Mouse (Mus musculus): ENCODE data around the gene Dtnbp1.

The Dtnbp1 gene

GRCm38 (mm10) chr13:44948320-44949250, 53.4 kb downstream of the Dtnbp1 start:
- DNase-seq (ENCODE audit: low read depth, low spot score): no peak

GRCm38 (mm10) chr13:44946880-44947635, 54.9 kb downstream of the Dtnbp1 start:
- DNase-seq (ENCODE audit: low read depth, low spot score): no peak

GRCm38 (mm10) chr13:44943618-44944017, 58.3 kb downstream of the Dtnbp1 start:
- DNase-seq (ENCODE audit: low read depth, low spot score): no peak

GRCm38 (mm10) chr13:44939326-44940035, 62.5 kb downstream of the Dtnbp1 start:
- peak; percentile 63 for DNase-seq (ENCODE audit: low read depth, low spot score)

GRCm38 (mm10) chr13:44937681-44938080, 64.3 kb downstream of the Dtnbp1 start:
- no peak for DNase-seq (ENCODE audit: low read depth, low spot score)

GRCm38 (mm10) chr13:44933575-44933974, 68.4 kb downstream of the Dtnbp1 start:
- DNase-seq (ENCODE audit: low read depth, low spot score): no peak

- peak; percentile 29 for DNase-seq (ENCODE audit: low read depth, low spot score)
These were observed 69.4 kb downstream of the Dtnbp1 start for GRCm38 (mm10) chr13:44932307-44933264.

DNA sequence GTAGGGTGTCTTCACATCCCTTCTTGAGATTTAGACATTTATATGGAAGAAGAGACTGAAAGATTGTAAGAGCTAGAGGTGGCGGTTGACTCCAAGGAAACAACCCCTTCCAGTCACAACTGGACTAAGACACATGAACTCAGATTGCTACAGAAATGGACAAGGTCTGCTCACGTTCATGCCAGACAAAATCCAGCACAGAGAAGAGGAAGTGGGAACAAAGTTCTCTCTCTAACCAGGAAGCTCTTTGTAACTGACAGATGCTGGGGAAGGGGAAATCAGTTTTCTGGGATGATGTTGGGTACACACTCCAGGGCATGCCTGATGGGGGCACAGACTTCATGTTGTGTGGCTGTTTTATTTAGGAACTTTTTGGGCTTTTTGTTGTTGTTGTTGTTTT, 75.6 kb downstream of the Dtnbp1 start:
- DNase-seq (ENCODE audit: low read depth, low spot score): no peak

DNA sequence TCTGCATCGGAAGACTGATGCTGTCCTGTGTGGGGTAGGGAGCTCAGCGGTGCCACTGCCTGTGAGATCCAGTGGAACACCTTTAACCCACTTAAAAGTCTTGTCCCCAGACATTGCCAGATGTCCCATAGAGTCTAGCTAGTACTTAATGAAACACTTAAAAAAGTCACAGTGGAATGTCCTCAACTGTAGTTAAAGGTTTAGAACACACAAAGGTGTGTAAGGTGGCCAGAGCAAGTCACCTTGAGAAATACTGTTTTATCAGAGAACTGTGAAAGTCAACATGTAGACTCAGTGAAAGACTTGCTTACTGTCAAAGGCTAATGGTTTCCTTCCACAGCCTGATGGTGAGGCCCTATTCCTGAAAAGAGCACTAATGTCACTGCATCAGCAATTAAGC, 76.8 kb downstream of the Dtnbp1 start:
- no peak for DNase-seq (ENCODE audit: low read depth, low spot score)

DNA sequence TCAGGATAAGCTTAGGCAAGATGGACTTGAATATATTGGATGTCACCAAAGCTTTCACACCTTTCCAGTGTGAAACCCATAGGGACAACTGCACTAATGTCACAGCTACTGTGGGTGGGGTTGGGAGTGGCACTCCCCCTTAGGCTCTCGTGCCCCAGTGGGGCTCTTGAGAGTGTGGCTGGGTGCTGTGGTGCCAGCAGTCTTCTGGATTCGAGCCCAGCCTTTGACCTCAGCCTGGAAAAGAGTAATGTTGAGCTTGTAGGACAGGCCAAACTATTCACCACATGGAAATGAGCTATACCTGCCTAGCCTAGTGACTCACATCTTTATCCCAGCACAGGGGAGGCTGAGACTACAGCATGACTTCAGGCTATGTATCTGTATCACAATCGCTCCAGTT, 77.9 kb downstream of the Dtnbp1 start:
- DNase-seq (ENCODE audit: low read depth, low spot score): no peak

DNA sequence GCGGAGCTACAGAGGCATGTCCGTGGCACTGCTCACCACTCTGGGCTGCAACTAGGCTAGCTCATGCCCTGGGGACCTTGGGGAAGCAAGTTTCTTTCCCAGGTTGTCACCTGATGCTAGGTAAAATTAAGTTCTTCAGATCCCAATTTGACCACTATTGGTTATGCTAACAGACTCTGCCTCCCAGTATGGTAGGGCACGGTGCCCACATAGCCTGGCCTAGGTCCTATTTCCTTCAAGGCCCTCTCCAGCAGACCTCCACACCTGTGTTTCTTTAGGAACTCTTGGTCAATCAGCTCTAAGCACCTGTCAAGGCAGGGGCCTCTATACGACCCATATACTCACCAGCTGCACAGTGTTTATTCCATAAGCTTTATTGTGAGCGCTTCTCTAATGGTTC, 80.2 kb downstream of the Dtnbp1 start:
- no peak for DNase-seq (ENCODE audit: low read depth, low spot score)

DNA sequence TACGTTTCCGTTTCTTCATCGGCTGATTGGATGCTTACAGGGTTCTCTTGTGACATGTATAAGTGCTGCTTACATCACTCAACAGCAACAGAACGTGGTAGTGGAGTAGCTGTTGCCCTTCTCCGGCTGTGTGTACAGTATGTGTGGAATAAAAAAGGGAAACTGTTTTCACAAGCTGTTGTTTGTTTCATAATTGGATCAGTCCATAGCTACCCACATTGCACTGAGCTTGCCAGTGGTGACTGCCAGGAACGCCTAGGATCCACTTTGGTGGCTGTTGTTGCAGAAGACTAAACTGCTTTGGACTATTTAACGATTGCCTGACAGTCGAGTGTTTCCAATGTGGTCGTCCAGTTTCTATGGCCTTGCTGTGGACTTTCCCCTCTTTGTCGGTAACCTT, 80.9 kb downstream of the Dtnbp1 start:
- no peak for DNase-seq (ENCODE audit: low read depth, low spot score)

DNA sequence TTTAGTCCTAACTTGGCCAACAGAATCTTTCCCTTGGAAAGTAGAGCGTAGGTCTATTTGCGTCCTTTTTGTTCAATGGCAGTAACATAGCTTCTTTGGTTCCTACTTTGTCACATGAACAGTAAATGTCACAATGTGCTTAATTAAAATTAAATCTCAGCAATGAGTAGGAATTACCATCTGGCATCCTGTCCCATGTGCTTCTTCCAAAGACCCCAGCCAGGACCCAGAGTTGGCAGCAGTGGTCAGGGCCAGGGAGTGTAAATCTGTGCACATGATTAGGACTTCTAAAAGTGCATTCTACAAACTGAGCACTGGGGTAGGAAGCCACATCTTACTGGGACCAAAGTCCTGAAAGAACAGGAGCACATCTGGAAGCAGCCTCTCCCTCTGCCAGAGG, 83.7 kb downstream of the Dtnbp1 start:
- DNase-seq (ENCODE audit: low read depth, low spot score): no peak

GRCm38 (mm10) chr13:44917202-44917601, 84.7 kb downstream of the Dtnbp1 start:
- no peak for DNase-seq (ENCODE audit: low read depth, low spot score)

GRCm38 (mm10) chr13:44915945-44916344, 86.0 kb downstream of the Dtnbp1 start:
- peak; percentile 58 for DNase-seq (ENCODE audit: low read depth, low spot score)

DNA sequence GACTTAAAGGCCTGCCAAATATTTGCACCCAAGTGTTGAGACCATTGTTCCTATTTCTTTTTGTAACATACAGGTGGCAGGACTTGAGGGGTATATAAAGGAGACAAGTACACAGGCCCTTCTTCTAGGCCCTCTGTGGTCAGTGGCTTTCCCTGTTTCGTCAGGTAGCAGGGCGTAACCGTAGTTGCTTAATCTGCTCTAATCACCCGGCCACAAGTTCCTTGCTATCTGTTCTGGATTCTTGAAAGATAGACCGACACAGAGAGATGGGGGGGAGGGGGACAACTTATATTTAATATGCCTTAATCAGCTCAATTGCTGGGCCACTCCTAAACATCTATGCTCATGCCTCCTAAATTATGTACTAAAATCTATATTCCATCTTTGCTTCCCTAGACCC, 86.6 kb downstream of the Dtnbp1 start:
- DNase-seq (ENCODE audit: low read depth, low spot score): no peak

- DNase-seq (ENCODE audit: low read depth, low spot score): no peak
These were observed 88.4 kb downstream of the Dtnbp1 start for GRCm38 (mm10) chr13:44913560-44913959.

DNA sequence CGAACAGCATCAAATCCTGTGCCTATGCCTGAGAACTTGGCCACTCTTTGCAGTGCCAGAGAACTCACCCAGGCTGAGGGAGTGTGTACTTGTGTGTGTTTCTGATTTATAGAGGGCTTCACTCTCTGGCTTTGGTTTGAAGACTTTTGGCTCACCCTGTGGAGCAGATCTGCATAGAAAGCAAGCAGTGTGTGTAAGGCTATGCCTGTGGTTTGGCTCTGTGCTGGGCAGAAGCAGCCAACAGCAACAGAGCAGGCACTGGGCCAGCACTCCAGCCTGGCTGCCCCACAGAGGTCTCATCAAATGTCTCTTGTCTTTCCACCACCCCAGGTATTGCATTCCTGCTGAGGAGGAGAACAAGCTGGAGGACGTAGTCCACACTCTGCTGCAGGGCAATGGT, 89.1 kb downstream of the Dtnbp1 start:
- no peak for DNase-seq (ENCODE audit: low read depth, low spot score)

- DNase-seq (ENCODE audit: low read depth, low spot score): no peak
These were observed 93.2 kb downstream of the Dtnbp1 start for GRCm38 (mm10) chr13:44908790-44909189.

GRCm38 (mm10) chr13:44907702-44908101, 94.2 kb downstream of the Dtnbp1 start:
- DNase-seq (ENCODE audit: low read depth, low spot score): no peak

- DNase-seq (ENCODE audit: low read depth, low spot score): no peak
These were observed 95.8 kb downstream of the Dtnbp1 start for GRCm38 (mm10) chr13:44906141-44906540.
